Mouse (Mus musculus) lung, postnatal 14 days (tissue): ENCODE results near the gene Sdhc.
"Not testable (repeated sequence)": the region's sequence is repeated elsewhere in the genome, so short reads cannot be mapped to it uniquely, and the experiment has no call there.

Experiments used
- DNase-seq: peaks from one replicate; pipeline ENCODE4 v3.0.0; 2021

Gene Sdhc

DNA sequence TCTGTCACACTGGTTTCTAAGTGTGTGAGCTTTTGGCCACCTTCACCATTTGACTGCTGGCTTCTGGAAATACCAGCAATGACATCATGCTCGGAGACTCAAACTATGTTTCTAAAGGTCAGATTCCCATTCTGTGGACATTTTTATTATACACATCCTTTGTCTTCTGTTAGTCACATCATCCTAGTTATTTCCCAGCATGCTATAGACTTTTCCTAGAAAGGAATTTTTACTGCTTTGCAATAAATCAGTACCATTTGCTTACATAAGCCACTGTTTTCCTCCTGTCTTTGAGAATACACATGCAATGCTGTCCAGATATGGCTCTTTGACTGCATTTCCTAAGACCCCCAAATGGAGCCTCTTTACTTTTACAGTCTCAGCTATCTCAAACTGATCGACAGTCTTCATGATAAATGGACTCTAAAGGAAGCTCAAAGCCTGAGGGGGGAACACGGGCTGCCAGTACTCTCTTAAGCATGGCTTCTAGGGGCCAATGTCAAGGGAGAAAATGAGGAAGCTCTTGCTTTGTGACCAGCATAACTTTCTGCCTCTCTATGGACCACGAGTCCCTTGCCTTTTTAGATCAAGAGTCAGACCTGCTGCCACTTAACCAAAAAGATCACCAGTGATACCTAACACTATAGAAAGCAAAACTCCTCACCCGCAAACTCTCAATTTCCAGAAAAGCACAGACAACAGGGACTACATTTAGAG lies 15.4 kb upstream of the Sdhc start:
- DNase-seq: no peak

- no peak for DNase-seq
Observed at GRCm38 (mm10) chr1:171164258-171164657, 13.9 kb upstream of the Sdhc start.

DNA sequence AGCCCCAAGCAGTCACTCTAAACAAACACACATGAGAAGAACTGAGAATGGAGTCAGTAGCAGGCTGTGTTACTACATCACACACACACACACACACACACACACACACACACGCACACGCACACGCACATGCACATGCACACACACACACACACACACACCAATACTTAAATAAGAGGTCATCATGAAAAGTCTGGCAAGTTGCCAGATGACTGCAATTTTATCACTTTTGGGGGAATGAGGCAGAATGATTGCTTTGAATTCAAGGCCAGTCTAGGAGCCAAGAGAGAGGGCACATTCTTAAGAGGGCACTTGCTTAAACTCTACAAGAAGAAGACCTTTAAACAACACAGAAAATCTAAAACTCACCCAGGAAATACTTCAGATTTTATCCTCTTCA lies 12.1 kb upstream of the Sdhc start:
- no peak for DNase-seq

DNA sequence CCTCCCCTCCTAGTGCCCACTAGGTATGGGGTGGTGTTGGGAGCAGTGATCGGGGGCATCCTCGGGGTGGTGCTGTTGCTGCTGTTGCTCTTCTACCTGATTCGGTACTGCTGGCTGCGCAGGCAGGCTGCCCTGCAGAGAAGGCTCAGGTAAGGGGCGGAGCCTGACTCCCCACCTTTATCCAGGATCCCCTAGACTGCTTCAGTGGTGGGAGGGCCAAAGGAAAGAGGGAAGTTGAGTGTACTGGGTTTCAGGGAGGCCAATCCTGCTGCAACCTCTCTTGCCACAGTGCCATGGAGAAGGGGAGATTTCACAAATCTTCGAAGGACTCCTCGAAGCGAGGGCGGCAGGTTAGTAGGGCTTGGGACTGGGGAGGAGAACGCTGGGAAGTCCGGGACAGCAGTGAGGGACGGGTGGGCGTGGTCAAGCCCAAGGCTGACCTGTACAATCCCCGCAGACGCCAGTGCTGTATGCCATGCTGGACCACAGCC lies 9.1 kb upstream of the Sdhc start:
- DNase-seq: no peak

GRCm38 (mm10) chr1:171157965-171158364 lies 7.6 kb upstream of the Sdhc start:
- no peak for DNase-seq

- DNase-seq: no peak
Observed at GRCm38 (mm10) chr1:171156644-171157043, 6.2 kb upstream of the Sdhc start.

DNA sequence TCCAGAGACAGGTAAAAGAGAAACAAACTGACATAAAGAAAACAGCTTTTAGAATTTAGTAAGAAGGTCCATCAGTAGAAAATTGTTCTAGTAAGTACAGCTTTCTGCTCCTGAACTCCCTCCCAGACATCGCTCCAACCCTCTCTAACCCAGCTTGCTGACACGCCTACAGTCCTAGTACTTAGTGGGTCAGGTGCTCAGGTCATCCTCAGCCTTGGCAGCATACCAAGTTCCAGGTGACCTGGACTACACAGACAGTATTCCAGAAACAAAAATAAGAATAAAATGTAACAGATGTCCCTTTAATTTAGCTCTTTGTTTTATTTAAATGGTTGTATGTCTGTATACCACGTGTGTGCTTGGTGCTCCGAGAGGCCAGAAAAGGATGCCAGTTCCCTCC lies 1.6 kb upstream of the Sdhc start:
- DNase-seq: no peak

- DNase-seq: no peak
Observed at GRCm38 (mm10) chr1:171150838-171151391, 512 bp upstream of the Sdhc start.

DNA sequence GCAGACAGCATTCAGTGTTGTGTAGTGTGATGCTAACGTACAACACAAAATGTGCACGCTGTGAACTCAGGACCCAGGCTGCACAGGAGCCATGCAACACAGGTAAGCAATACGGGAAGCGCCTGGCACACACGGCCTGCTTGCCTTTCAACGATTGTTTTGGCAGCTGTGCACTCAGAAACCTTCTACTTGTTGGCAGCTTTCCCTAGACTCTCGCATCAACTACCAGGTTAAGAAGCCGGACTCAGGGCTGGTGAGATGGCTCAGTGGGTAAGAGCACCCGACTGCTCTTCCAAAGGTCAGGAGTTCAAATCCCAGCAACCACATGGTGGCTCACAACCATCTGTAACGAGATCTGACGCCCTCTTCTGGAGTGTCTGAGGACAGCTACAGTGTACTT lies 7.4 kb downstream of the Sdhc start:
- not testable (repeated sequence) for DNase-seq

DNA sequence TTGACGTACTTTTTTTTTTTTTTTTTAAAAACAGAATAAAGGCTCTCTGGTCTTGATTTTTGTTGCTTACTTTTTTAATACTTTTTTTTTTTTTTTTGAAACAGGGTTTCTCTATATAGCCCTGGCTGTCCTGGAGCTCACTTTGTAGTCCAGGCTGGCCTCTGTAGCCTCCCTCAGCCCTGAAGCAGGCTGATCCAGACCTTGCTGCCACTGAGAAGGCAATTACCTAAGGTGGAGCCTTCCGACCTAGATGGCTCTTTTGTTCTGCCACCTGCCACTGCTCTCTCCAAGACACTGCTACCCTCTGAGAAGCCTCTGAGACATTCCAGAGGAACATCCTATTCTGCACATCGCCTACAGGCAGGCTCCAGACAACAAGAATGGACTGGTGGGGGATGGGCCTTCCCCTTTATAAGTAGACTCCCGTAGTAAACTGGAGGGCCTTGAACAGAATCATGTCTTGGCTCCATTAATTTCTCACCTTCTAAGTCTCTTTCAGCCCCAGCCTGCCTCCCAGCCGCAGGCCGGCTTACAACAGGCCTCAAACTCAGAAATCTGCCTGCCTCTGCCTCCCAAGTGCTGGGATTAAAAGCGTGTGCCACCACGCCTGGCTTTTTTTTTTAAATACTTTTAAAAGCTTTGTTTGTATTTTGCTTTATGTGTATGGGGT lies 12.8 kb downstream of the Sdhc start:
- not testable (repeated sequence) for DNase-seq

DNA sequence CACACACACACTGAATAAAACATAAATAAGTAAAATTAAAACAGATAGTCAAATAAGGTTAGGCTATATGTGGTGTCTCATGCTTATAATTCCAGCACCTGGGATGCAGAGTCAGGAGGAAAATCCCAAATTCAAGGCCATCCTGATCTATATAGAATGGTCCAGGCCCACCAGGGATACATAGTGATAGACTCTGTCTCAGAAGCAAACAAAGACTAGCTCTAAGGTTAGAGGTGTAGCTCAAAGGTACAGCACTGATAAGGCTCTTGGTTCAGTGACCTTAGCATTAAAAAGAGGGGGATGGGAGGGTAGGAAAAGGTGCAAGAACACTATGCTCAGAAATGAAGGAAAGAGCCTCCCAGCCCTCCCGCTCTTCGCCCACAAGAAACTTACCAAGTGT lies 14.8 kb downstream of the Sdhc start:
- DNase-seq: no peak

DNA sequence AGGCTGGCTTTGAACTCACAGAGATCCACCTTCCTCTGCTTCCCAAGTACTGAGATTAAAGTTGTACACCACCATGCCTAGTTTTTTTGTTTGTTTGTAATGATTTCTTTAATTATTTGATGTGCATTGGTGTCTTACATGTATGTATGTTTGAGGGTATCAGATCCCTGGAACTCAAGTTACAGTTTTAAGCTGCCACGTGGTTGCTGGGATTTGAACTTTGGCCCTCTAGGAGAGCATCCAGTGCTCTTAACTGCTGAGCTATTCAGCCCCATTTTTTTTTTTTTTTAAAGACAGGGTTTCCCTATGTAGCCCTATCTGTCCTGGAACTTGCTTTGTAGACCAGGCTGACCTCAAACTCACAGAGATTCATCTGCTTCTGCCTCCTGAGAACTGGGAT lies 19.4 kb downstream of the Sdhc start:
- DNase-seq: no peak

- no peak for DNase-seq
Observed at GRCm38 (mm10) chr1:171129251-171129650, 21.2 kb downstream of the Sdhc start.

GRCm38 (mm10) chr1:171124398-171124797 lies 26.0 kb downstream of the Sdhc start:
- DNase-seq: no peak

- peak; percentile 30 for DNase-seq
Observed at GRCm38 (mm10) chr1:171122932-171123331, 27.5 kb downstream of the Sdhc start.

- no peak for DNase-seq
Observed at GRCm38 (mm10) chr1:171121839-171122238, 28.6 kb downstream of the Sdhc start.

- no peak for DNase-seq
Observed at GRCm38 (mm10) chr1:171120893-171121292, 29.5 kb downstream of the Sdhc start.

GRCm38 (mm10) chr1:171119405-171119804 lies 31.0 kb downstream of the Sdhc start:
- no peak for DNase-seq

DNA sequence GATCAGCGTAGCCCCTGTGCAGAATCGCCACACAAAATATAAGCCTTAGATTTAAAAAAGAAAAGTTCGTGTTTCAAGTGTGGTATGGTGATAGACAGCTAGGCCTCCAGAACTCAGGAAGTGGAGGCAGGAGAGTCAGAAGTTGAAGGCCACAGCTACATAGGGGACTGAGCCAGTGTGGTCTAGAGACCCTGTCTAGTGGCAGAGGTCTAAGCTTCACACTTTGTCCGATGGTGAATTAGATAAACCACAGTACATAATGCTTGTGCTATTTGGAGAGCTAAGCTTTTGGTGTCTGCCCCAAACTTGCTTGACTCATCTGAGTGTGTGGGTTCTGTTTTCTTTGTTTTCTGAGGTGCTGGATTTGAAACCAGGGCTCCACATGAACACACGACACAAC lies 31.4 kb downstream of the Sdhc start:
- no peak for DNase-seq

DNA sequence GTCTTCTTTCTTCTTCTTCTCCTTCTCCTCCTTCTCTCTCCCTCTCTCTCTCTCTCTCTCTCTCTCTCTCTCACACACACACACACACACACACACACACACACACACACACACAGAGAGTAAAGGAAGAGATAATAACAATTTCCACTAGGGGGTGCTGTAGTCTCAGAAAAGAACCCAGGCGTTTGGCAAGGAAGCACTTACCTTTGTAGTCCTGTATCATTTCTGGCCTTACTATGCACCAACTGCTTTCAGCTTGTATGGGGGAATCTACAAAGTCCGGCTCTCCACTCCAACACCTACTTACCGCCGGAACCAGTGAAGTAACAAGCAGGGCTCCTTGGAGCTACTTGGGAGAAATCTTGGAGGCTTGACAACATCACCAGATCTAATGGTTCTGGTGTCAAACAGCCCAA lies 32.1 kb downstream of the Sdhc start:
- DNase-seq: peak; percentile 62

DNA sequence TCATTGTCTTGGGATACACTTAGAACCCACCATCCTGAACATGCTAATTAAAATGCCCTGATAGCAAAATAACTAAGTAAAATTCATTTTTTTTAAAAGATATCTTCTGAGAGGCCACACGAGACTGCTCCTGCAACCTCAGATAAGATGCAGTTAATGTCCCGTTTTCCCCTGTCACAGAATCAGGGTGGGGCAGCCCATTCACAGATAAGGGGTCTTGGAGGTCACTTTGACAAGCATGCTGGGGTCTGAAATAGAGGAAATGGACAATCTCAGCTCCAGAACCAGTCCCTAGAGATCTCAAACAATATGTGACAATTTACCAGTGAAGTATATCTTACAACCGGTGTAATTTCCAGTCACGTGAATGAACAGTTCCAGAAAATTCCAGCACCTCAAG lies 34.1 kb downstream of the Sdhc start:
- no peak for DNase-seq

DNA sequence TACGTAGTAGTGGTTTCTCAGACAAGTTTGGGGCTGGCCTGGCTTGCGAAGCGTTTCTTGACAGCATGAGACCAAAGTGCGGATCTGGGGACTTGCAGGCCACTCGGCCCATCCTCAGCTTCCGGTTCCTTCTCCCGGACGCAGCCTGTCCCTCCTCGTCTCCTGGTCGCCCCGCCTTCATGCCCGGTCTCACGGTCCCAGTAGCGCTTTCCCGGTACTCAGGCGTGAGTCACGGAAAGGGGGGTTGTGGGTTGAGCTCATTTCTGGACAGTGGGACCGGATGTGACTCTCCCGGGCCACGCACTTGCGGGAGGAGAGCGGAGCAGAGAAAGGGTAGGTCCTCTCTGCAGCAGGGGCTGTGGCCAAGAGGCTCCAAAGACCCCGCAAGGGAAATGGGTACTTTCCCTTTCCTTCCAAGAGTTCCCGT lies 36.5 kb downstream of the Sdhc start, which contains the start of gene Cfap126:
Gene Cfap126, plus strand, starts transcription at position 46 of the 427 bp plus-strand sequence.
- DNase-seq: peak; percentile 85

DNA sequence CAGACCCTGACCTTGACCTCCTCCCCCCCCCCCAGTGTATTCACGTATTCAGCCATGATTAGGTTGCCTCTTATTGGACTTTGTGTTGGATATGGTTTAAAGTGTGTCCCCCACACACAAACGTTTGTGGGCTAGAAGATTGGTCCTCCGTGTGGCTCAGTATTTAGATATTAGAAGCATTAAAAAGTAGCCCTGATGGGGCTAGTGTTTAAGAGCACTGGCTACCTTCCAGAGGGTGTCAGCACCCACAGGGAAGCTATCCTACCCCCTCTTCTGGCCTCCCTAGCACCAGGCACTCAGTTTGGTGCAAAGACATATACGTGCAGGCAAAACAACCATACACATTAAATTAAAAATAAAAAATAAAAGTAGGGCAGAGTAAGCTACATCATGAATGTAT lies 37.4 kb downstream of the Sdhc start:
- DNase-seq: no peak
